Mouse (Mus musculus): ENCODE results near the gene AC124108.1.
"Not testable (repeated sequence)": the region's sequence is repeated elsewhere in the genome, so short reads cannot be mapped to it uniquely, and the experiment has no call there.

DNA sequence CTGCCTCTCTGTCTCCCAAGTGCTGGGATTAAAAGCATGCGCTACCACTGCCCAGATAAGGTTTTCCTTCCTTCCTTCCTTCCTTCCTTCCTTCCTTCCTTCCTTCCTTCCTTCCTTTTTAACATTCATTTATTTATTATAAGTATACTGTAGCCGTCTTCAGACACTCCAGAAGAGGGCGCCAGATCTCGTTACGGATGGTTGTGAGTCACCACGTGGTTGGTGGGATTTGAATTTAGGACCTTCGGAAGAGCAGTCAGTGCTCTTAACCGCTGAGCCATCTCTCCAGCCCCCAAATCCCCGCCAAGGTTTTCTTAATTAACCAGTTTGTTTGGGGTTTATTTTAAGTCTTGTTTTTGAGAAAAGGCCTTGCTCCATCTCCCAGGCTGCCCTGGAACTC, 28.6 kb upstream of the AC124108.1 start:
- not testable (repeated sequence) for TF ChIP-seq KAT2A (IDR thresholded peaks at IDR 0.05; ENCODE audit: insufficient replicate concordance, low read length); JUND (conservative IDR thresholded peaks at IDR 0.05; ENCODE audit: low read depth, low read length); MEF2A (IDR thresholded peaks at IDR 0.05; ENCODE audit: borderline replicate concordance, low read depth, low read length); POLR2A (IDR thresholded peaks at IDR 0.05; ENCODE audit: low read depth, low read length); ELF1 (IDR thresholded peaks at IDR 0.05; ENCODE audit: low read depth, low read length); BHLHE40 (IDR thresholded peaks at IDR 0.05; ENCODE audit: low read depth, low read length); TBP (conservative IDR thresholded peaks at IDR 0.05; ENCODE audit: low read depth, low read length); EP300 (IDR thresholded peaks at IDR 0.05; ENCODE audit: low read length); ZMIZ1 (IDR thresholded peaks at IDR 0.05; ENCODE audit: low read depth, low read length); NRF1 (IDR thresholded peaks at IDR 0.05; ENCODE audit: low read depth, low read length); E2F4 (IDR thresholded peaks at IDR 0.05; ENCODE audit: insufficient replicate concordance, low read depth, low read length); USF1 (IDR thresholded peaks at IDR 0.05; ENCODE audit: low read depth, low read length)
- peak in 1 of 2 experiments; percentile 48; a peak in 2 of 4 replicates for TF ChIP-seq CTCF (conservative IDR thresholded peaks at IDR 0.05 in 1 of 2, IDR thresholded peaks at IDR 0.05 in 1 of 2; ENCODE audit: low read depth in 2 of 2, low read length in 2 of 2)
